Mouse (Mus musculus) A20 (cell line): ENCODE measurements around the gene Ldhb.
"Not testable (repeated sequence)": the region's sequence is repeated elsewhere in the genome, so short reads cannot be mapped to it uniquely, and the experiment has no call there.

Source experiments
- DNase-seq: peaks from one replicate; pipeline ENCODE4 v3.0.0-alpha.2; 2011; ENCODE audit warnings: low read depth, low spot score

The Ldhb gene

GRCm38 (mm10) chr6:142507785-142508162 is at the start of gene Ldhb:
Gene Ldhb, minus strand, starts transcription at chr6:142507957.
- DNase-seq: no peak

GRCm38 (mm10) chr6:142555988-142556387 is 48.2 kb upstream of the Ldhb start:
- no peak for DNase-seq

DNA sequence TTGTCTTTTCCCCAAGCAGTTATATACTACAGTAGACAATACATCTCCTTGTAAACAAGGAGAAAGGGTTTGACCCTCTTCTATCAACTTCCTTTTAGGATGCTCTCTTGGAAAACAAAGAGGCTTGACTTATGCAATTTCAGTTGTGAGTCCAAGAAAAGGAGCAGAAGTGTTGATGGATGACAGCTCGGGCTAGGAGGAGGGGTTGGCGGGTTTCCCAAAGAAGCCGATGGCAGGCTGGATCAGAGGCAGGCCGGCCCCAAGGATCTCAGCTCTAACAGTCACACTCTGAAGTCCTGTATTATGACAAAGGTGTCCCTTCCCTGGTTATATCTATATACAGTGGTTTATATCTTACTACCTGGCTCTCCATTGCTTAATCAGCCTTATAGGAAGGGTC is 43.7 kb upstream of the Ldhb start:
- no peak for DNase-seq

DNA sequence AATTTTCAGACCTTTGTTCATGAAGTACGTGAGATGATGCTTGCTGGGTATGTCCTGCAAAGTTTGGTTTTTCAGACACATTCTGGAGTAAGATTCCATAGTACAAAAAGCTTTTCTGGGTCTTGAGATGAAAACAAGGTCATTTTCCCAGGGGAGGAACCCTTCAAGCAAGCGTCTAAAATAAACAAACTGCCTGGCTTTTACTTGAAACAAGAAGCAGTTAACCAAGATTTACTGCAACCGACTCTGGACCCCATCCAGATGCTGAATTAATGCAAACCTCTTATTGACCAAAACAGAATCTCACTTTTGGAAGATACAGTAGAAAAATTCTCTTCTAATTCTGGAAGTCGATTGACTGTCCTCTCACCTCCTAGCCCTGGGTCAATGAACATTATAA is 43.1 kb upstream of the Ldhb start:
- no peak for DNase-seq

DNA sequence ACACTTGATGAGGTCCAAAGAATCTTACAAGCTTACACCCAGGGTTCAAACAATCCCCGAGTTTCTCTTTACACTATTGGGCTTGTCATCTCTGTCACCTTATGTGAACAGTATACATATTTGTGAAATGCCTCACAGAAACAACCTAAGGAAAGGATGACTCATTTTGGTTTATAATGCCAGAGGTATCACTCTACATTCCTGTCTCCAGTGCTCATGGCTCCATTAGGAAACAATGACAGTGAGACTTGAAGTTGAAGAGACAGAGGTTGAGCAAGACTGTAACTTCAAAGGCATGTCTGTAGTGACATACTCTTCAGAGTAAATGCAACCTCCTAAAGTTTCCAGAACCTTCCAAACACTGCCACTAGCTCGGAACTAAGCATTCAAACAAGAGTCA is 40.6 kb upstream of the Ldhb start:
- DNase-seq: no peak

DNA sequence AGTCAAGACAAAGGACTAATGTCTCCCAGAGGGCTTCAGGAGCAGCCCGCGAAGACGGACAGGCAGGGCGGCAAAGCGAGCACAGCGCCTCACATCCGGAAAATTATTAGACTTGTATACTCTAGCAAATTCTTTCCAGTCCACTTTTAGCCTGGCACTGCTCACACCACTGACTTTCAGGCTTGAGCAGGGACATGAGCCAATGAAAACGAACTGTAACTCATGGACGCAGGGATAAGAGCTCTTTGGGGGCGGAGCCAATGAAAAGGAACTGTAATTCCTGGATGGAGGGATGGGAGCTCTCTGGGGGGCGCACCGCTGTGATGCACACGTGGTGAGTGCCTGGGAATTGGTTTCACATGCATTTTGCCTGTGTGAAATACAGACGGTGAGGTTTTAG is 37.4 kb upstream of the Ldhb start:
- no peak for DNase-seq

DNA sequence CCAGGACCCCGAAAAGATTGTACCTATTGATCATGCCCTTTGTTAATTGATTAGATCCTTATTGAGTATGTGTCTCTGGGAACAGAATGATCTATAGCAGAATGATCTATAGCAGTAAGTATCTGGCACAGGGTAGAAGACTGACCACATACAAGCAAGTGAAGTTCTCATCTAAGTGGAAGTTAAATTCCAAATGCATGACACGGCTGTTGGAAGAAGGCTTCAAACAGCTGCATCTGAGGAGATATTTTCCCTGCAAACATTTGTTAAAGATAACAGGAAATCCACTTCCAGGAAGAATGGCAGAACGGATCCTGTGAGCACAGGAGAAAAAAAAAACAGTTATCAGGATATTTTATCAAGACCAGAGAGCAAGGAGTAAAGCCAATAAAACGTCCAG is 35.9 kb upstream of the Ldhb start:
- no peak for DNase-seq

GRCm38 (mm10) chr6:142542800-142543175 is 35.0 kb upstream of the Ldhb start:
- DNase-seq: no peak

DNA sequence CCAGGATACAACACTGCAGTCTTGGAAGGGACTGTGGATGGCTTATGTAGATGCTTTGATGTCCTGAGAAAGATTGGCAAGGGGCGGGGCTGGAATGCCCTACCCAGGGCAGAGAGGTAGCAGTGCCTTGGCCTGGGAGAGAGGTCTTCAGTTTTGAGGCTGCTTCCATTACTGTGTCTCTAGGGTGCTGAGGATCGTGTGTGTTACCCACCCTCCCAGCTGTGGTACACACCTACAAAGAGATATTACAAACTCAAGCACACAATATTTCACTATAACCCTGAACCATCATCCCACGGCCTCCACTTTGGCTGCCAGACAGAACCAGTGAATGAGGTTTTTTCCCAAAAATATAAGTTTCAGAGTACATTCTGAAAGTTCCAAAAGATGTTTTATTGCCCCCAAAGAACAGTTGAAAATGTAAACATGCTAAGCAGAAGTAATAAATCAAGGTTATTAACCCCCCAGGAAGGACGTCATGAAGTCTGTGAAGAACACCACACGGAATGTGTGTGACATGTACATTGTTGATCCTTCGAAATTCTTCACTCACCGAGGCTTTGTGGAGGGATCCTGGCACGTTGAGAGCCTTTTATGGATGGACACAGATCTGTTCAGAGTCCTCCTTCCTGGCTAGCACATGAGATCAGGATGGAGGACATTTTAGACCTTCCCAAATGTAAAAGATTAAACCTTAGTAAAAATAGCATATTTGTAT is 34.5 kb upstream of the Ldhb start:
- DNase-seq: no peak

DNA sequence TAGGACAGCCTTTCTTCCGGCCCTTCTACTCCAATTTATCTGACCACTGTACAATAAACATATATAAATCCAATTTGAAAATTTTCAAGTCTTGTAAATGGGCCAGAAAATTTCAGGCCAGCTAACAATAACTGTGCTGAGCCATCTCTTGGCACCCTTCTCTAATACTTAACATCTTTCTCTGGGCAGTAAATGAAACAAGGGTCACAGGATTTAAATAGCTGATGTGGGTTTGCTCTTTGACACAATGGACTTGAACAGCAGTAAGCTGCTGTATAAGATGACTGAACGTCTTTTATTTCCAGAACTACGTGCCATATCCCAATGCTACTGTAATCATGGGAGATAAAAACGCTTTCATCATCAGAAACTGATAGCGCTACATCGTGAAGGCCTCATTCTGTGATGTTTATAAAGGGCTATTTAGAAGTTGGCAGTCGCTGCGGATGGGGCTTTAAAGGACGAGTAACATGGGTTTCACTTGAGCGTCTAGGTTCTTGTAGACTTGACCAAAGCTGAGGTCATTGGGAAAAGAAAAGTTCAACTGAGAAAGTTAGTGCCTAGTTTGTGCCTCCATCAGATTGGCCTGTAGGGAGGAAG is 32.9 kb upstream of the Ldhb start:
- DNase-seq: no peak

DNA sequence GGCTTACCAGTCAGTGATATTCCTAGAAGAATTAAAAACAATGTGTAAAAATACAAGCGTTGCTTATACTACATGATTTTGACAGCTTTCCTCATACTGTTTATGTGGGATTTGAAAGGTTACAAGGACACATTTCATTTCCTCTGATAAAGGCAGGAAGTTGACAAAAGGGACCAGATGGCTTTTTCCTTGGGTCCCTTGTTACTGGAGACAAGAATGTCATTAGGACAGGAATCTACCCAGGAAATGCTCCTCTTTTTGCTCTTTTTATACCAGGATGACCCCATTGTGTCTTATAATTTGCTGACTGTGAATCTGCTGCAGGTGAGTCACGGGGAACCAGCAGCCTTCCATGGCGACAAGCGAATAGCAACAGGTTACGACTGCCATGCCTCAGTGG is 32.4 kb upstream of the Ldhb start:
- no peak for DNase-seq

DNA sequence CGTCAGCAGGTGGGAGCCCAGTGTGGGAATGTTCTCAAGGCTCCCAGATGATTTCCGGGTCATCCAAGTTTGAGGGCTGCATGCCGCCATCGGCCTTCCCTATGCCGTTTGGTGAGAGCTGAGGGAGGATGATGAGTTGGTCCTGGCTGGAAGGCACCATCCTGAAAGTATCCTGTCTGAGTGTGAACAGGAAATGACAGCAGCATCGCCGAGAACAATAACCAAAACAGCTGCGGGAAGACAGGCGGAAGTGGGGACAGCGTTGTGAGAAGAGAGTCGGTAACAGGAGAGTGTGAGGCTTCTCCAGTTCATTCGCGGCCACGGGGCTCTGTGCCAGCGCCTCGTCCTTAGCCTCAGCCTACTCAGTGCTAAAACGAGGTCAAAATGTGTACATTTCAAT is 30.7 kb upstream of the Ldhb start:
- no peak for DNase-seq

GRCm38 (mm10) chr6:142533412-142533811 is 25.7 kb upstream of the Ldhb start:
- no peak for DNase-seq

DNA sequence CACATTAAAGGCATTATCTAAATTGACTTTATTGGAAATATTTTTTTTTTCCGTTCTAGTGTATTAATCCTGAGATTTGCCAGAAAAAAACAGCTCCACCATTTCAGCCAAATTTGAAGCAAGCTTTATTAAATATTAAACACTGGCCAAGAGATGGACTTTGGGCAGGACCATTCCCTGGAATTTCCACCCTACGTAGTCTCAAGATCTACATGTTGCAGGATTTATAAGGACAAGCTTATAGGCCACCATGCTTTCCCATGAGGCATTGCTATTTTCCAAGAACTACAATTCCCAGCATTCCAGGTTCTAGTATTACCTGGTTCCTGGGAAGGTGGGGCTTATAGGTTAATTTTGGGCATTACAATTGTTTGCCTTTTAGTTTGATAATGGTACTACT is 24.9 kb upstream of the Ldhb start:
- DNase-seq: no peak

DNA sequence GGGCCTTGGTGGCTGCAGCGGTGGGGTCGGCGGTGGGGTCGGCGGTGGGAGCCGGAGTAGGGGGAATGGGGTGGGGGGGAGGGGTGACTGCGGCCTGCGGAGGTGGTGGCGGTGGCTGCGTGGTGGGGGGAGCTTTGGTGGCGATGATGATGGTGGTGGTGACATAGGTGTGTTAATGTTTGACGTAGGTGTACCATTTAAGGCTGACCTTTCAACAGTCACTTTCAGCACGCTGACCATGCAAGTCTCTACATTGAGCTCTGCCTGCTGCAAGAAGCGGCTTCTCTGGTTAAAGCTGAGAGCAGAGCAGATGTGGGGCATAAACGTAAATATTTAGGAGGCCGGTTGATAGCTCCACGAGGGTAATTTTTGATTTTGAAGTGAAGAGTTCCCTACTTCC is 24.4 kb upstream of the Ldhb start:
- DNase-seq: no peak

- DNase-seq: no peak
Observed at GRCm38 (mm10) chr6:142530378-142530777, 22.6 kb upstream of the Ldhb start.

GRCm38 (mm10) chr6:142529680-142530079 is 21.9 kb upstream of the Ldhb start:
- no peak for DNase-seq

DNA sequence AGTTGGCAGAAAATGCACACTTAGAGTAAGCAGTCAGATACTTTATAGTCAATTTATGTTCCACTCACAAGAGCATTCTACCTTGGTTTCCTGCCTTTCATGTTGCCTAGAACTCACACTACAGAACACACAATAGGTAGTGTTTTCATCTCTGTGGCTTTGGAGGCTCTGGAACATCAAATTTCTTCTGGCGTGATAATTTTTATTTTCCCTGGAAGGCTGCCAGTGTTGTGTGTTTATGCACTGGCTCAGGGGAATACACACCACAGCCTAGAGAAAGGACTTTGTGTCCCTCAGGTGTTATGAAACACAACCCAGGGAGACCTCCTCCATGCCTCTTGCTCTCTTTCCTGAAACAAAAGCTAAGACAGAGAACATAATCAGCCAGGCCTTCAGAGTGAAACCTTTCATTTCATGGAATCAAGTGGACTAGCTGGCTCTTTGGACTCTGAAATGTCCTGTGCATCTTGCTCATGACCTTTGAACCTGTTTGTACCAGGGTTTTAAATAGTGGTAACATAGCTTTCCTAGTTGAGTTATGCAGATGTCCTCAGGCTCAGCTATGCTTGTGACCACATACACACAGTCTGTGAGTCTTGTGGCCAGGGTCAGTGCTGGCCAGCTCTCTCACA is 20.3 kb upstream of the Ldhb start:
- no peak for DNase-seq

GRCm38 (mm10) chr6:142524635-142525308 is 17.0 kb upstream of the Ldhb start:
- DNase-seq: peak; percentile 37

DNA sequence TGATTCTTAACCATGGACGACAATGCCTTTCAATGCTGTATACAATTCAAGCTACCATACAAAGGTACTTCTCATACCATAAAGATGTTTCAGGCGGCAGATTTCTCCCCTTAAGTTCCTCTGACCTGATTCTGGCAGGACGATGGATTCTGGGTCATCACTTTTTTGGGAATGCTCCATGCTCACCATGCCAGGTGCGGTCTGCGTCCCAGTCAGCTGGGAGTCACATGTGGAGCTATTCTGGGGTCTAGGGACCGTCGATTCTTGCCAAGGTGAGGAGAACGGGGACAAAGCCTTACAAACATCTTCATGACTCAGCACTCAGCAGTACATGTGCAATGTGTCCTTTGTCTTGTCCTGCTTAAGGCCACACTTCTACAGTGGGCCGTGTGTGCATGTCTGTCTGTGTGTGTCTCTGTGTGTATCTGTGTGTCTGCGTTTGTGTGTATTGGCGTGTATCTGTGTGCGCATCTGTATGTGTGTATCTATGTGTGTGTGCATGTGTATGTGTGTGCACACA is 13.9 kb upstream of the Ldhb start:
- no peak for DNase-seq

- DNase-seq: peak; percentile 31
Observed at GRCm38 (mm10) chr6:142519110-142519509, 11.4 kb upstream of the Ldhb start.

- DNase-seq: not testable (repeated sequence)
Observed at GRCm38 (mm10) chr6:142515379-142515778, 7.6 kb upstream of the Ldhb start.
